Comparison of ENCODE assay signal across 16 mouse cellular contexts in genomic region chr9:119519116-119519515, GRCm38 (mm10). TPM values are rescaled to one million over a fixed set of nuclear protein-coding genes. Genes with fewer than 3 reads are reported as not detected.
DNase-seq lines count a peak whose midpoint lies in the region; ATAC-seq and TF ChIP-seq lines count a peak whose summit lies in the region.
"Had no signal": no experiment of that assay in that cellular context is flagged by ENCODE, and none has a peak within 500 bp of the region (broad histone marks: within the 10 kb centered on the region; RNA-seq: fewer than 3 reads in every experiment).

No protein-coding gene starts in this region.

- H3K27me3 ChIP-seq in embryonic facial prominence, embryonic 11.5 days (ENCODE audit: control insufficient read depth, insufficient read depth, low read length): no peaks in the 10 kb centered on the region
- peaks cover 40% of the 10 kb centered on the region for H3K27me3 ChIP-seq in embryonic facial prominence, embryonic 10.5 days (replicated peaks; ENCODE audit: low read depth, poor library complexity, severe bottlenecking)
- H3K27me3 ChIP-seq in midbrain, embryonic 15.5 days (replicated peaks): peaks cover 88% of the 10 kb centered on the region
- H3K27me3 ChIP-seq in midbrain, embryonic 16.5 days (ENCODE audit: control insufficient read depth, insufficient read depth, low read depth, low read length): peaks cover 70% of the 10 kb centered on the region
- H3K27me3 ChIP-seq: forebrain, embryonic 15.5 days; lung, embryonic 15.5 days had no signal

- no peak overlapping the region for H3K4me3 ChIP-seq in embryonic facial prominence, embryonic 11.5 days (ENCODE audit: low read depth, low read length)
- H3K4me3 ChIP-seq in embryonic facial prominence, embryonic 10.5 days: no peak overlapping the region
- no peak overlapping the region for H3K4me3 ChIP-seq in midbrain, embryonic 15.5 days
- no peak overlapping the region for H3K4me3 ChIP-seq in midbrain, embryonic 16.5 days (ENCODE audit: low read depth, low read length)
- H3K4me3 ChIP-seq in layer of hippocampus, adult 2 months: no peak overlapping the region; the same call in 1 of the 2 replicates
- H3K4me3 ChIP-seq: forebrain, embryonic 15.5 days; lung, embryonic 15.5 days; megakaryocyte, embryonic 14.5 days had no signal

- DNase-seq in embryonic facial prominence, embryonic 11.5 days (ENCODE audit: low spot score): no peak
- no peak for DNase-seq in embryonic facial prominence, embryonic 10.5 days (ENCODE audit: low spot score)
- peak; percentile 30 to 61 for DNase-seq in left cerebral cortex, postnatal 36 days (ENCODE audit: low spot score in 2 of 2)
- DNase-seq in T-cell, adult 2 months (ENCODE audit: low spot score): no peak
- DNase-seq in layer of hippocampus, adult 2 months (ENCODE audit: low spot score in 2 of 2): no peak
- DNase-seq: adrenal gland, postnatal 36 days; kidney, adult 11 months had no signal

- no peak overlapping the region for H3K4me2 ChIP-seq in embryonic facial prominence, embryonic 11.5 days (ENCODE audit: low read depth, low read length)
- H3K4me2 ChIP-seq in midbrain, embryonic 15.5 days: peak overlapping the region; percentile 12; the same call in 1 of the 2 replicates
- no peak overlapping the region for H3K4me2 ChIP-seq in midbrain, embryonic 16.5 days (ENCODE audit: low read length)
- H3K4me2 ChIP-seq: forebrain, embryonic 15.5 days; hindbrain, embryonic 14.5 days; liver, embryonic 11.5 days; lung, embryonic 15.5 days had no signal

- H3K9me3 ChIP-seq in embryonic facial prominence, embryonic 11.5 days (replicated peaks; ENCODE audit: control insufficient read depth, low read length): no peaks in the 10 kb centered on the region
- no peaks in the 10 kb centered on the region for H3K9me3 ChIP-seq in embryonic facial prominence, embryonic 10.5 days
- no peaks in the 10 kb centered on the region for H3K9me3 ChIP-seq in midbrain, embryonic 15.5 days
- no peaks in the 10 kb centered on the region for H3K9me3 ChIP-seq in midbrain, embryonic 16.5 days (replicated peaks; ENCODE audit: control insufficient read depth, low read length, poor library complexity, severe bottlenecking)
- H3K9me3 ChIP-seq: forebrain, embryonic 15.5 days; lung, embryonic 15.5 days had no signal

- 0 out of 2 replicates have a peak overlapping the region, but pooled peaks have one; percentile 4 for H3K9ac ChIP-seq in embryonic facial prominence, embryonic 11.5 days (replicated peaks; ENCODE audit: low read length)
- no peak overlapping the region for H3K9ac ChIP-seq in midbrain, embryonic 15.5 days
- H3K9ac ChIP-seq in midbrain, embryonic 16.5 days (ENCODE audit: low read depth, low read length): no peak overlapping the region
- H3K9ac ChIP-seq: forebrain, embryonic 15.5 days; hindbrain, embryonic 14.5 days; lung, embryonic 15.5 days had no signal

- H3K27ac ChIP-seq in embryonic facial prominence, embryonic 11.5 days (replicated peaks; ENCODE audit: low read depth, low read length): no peak overlapping the region
- H3K27ac ChIP-seq in embryonic facial prominence, embryonic 10.5 days (replicated peaks): no peak overlapping the region
- H3K27ac ChIP-seq in midbrain, embryonic 15.5 days: no peak overlapping the region
- no peak overlapping the region for H3K27ac ChIP-seq in midbrain, embryonic 16.5 days (ENCODE audit: low read length)
- H3K27ac ChIP-seq in layer of hippocampus, adult 2 months: no peak overlapping the region
- H3K27ac ChIP-seq: forebrain, embryonic 15.5 days; hindbrain, embryonic 14.5 days; lung, embryonic 15.5 days had no signal

- ATAC-seq in embryonic facial prominence, embryonic 11.5 days (replicated peaks; ENCODE audit: insufficient number of reproducible peaks, low FRiP score, low TSS enrichment, low read depth): no peak
- no peak for ATAC-seq in midbrain, embryonic 15.5 days (replicated peaks)
- ATAC-seq in midbrain, embryonic 16.5 days: no peak
- ATAC-seq: activated CD4-positive, CD25-positive, alpha-beta regulatory T cell, adult 4 months; forebrain, embryonic 15.5 days had no signal

- 51% methylated on average over 23 of the region's 23 CpGs for WGBS in embryonic facial prominence, embryonic 11.5 days
- 51% methylated on average over 23 of the region's 23 CpGs for WGBS in embryonic facial prominence, embryonic 10.5 days
- 32% methylated on average over 23 of the region's 23 CpGs for WGBS in midbrain, embryonic 15.5 days
- WGBS in midbrain, embryonic 16.5 days: 33% methylated on average over 23 of the region's 23 CpGs

- H3K36me3 ChIP-seq in embryonic facial prominence, embryonic 11.5 days (replicated peaks; ENCODE audit: control insufficient read depth, insufficient read depth, low read depth, low read length): no peaks in the 10 kb centered on the region
- no peaks in the 10 kb centered on the region for H3K36me3 ChIP-seq in embryonic facial prominence, embryonic 10.5 days (replicated peaks)
- H3K36me3 ChIP-seq in midbrain, embryonic 15.5 days (replicated peaks): no peaks in the 10 kb centered on the region
- no peaks in the 10 kb centered on the region for H3K36me3 ChIP-seq in midbrain, embryonic 16.5 days (ENCODE audit: control insufficient read depth, insufficient read depth, low read length)
- H3K36me3 ChIP-seq: forebrain, embryonic 15.5 days; lung, embryonic 15.5 days had no signal

- intact Hi-C loops in left cerebral cortex, postnatal 36 days (cut with DNase I): no loop called here

- TF ChIP-seq CTCF in layer of hippocampus, adult 2 months (conservative IDR thresholded peaks at IDR 0.05): no peak

- no peaks in the 10 kb centered on the region for H3K4me1 ChIP-seq in embryonic facial prominence, embryonic 11.5 days (ENCODE audit: control insufficient read depth, insufficient read depth, low read length)
- peaks cover 11% of the 10 kb centered on the region for H3K4me1 ChIP-seq in embryonic facial prominence, embryonic 10.5 days
- peaks cover 17% of the 10 kb centered on the region for H3K4me1 ChIP-seq in midbrain, embryonic 15.5 days
- H3K4me1 ChIP-seq in midbrain, embryonic 16.5 days (ENCODE audit: control insufficient read depth, insufficient read depth, low read length): peaks cover 3% of the 10 kb centered on the region; the same call in 1 of the 2 replicates
- H3K4me1 ChIP-seq: megakaryocyte, embryonic 14.5 days had no signal

RNA-seq across cellular contexts. Expression of gene Scn5a, which starts 59.7 kb away (rescaled TPM):
- 0.52 and 0.61 TPM in 2 replicates for polyA plus RNA-seq in embryonic facial prominence, embryonic 11.5 days (2014; fragmentation: Nextera tagmentation; extraction: Ambion mirVana)
- 1.2 and 1.5 TPM in 2 replicates for polyA plus RNA-seq in embryonic facial prominence, embryonic 10.5 days (2016; fragmentation: Nextera tagmentation; extraction: Ambion mirVana)
- polyA plus RNA-seq in midbrain, embryonic 15.5 days (2015; fragmentation: Nextera tagmentation; extraction: Ambion mirVana): 0.27 and 0.40 TPM in 2 replicates
- 0.29 and 0.40 TPM in 2 replicates for polyA plus RNA-seq in midbrain, embryonic 16.5 days (2015; fragmentation: Nextera tagmentation; extraction: Ambion mirVana)
- total RNA-seq in left cerebral cortex, postnatal 36 days (2021): 1 to 10 TPM; 2.8 to 5.4 TPM
- total RNA-seq in layer of hippocampus, adult 2 months (2021): under 1 TPM; 0.86 to 0.97 TPM
- total RNA-seq: MEL had no signal

Comparison
In these comparisons a context has a peak if more than half of its experiments do, and no peak if none do; other contexts are left out.
1. DNase-seq: peak in left cerebral cortex, postnatal 36 days (2 of 2); none in embryonic facial prominence, embryonic 11.5 days (single experiment), embryonic facial prominence, embryonic 10.5 days (single experiment), T-cell, adult 2 months (single experiment) and layer of hippocampus, adult 2 months (0 of 2).